Mouse (Mus musculus) left cerebral cortex, postnatal 25 days (tissue): ENCODE results near the gene Rgs3. TPM values are rescaled to one million over a fixed set of nuclear protein-coding genes. Genes with fewer than 3 reads are reported as not detected.
A peak's percentile ranks its signal among the peaks of the same experiment; 100 is the strongest.

Experiments used
- DNase-seq, 2 experiments: peaks; one replicate each; pipeline ENCODE4 v3.0.0; 2022; ENCODE audit warnings: low spot score in 2 of 2, mixed read lengths in 1 of 2
- intact Hi-C: fragments of 180-260 bp; cut with DNase I; formaldehyde crosslinking; loops from one replicate; pipeline ENCODE4 v1.15.1; 2025
- total RNA-seq, 2 experiments: library from RNA; stranded (reverse); gene quantifications; 2 replicates each; pipeline ENCODE4 v1.2.3; 2021

Gene Rgs3
- total RNA-seq, 2 experiments from 2014 or later, result 24.1 to 27.4 TPM

GRCm38 (mm10) chr4:62594442-62594841, 34.8 kb downstream of the Rgs3 start:
- DNase-seq, result no peak
- intact Hi-C loops, result no loop called here

GRCm38 (mm10) chr4:62596051-62596450, 36.4 kb downstream of the Rgs3 start:
- intact Hi-C loops, result no loop called here
- DNase-seq, result no peak

GRCm38 (mm10) chr4:62600549-62600948, 40.9 kb downstream of the Rgs3 start:
- intact Hi-C loops, result no loop called here
- no peak for DNase-seq

- intact Hi-C loops, result no loop called here
- no peak for DNase-seq
Measured at GRCm38 (mm10) chr4:62603607-62604006, 44.0 kb downstream of the Rgs3 start.

- no peak for DNase-seq
- intact Hi-C loops, result no loop called here
Measured at GRCm38 (mm10) chr4:62604094-62604493, 44.4 kb downstream of the Rgs3 start.

GRCm38 (mm10) chr4:62605856-62606541, 46.4 kb downstream of the Rgs3 start:
- intact Hi-C loops, result no loop called here
- DNase-seq, result no peak

- DNase-seq, result no peak
- intact Hi-C loops, result no loop called here
Measured at GRCm38 (mm10) chr4:62606542-62606882, 46.9 kb downstream of the Rgs3 start.

- intact Hi-C loops, result no loop called here
- DNase-seq, result no peak
Measured at GRCm38 (mm10) chr4:62606905-62607304, 47.3 kb downstream of the Rgs3 start.

- peak in 1 of 2 experiments; percentile 36 for DNase-seq
- intact Hi-C loops, result no loop called here
Measured at GRCm38 (mm10) chr4:62607345-62607744, 47.7 kb downstream of the Rgs3 start.

- DNase-seq, result peak in 1 of 2 experiments; percentile 67
Measured at GRCm38 (mm10) chr4:62607805-62608204, 48.2 kb downstream of the Rgs3 start.

GRCm38 (mm10) chr4:62609333-62609732, 49.7 kb downstream of the Rgs3 start:
- intact Hi-C loops, result no loop called here
- no peak for DNase-seq

More at GRCm38 (mm10) chr4:62607805-62608204, 48.2 kb downstream of the Rgs3 start:
- intact Hi-C loops, result no loop called here

GRCm38 (mm10) chr4:62610142-62610675, 50.6 kb downstream of the Rgs3 start:
- DNase-seq, result no peak

GRCm38 (mm10) chr4:62612601-62613501, 53.2 kb downstream of the Rgs3 start:
- intact Hi-C loops, result no loop called here
- peak; percentile 71 to 91 for DNase-seq

More at GRCm38 (mm10) chr4:62610142-62610675, 50.6 kb downstream of the Rgs3 start:
- intact Hi-C loops, result no loop called here

- intact Hi-C loops, result no loop called here
- DNase-seq, result no peak
Measured at GRCm38 (mm10) chr4:62613646-62614365, 54.2 kb downstream of the Rgs3 start.

GRCm38 (mm10) chr4:62617856-62618440, 58.3 kb downstream of the Rgs3 start:
- intact Hi-C loops, result no loop called here
- no peak for DNase-seq

- peak in 1 of 2 experiments; percentile 29 for DNase-seq
Measured at GRCm38 (mm10) chr4:62619232-62619964, 59.8 kb downstream of the Rgs3 start.

GRCm38 (mm10) chr4:62619965-62620244, 60.3 kb downstream of the Rgs3 start:
- intact Hi-C loops, result no loop called here
- DNase-seq, result no peak

More at GRCm38 (mm10) chr4:62619232-62619964, 59.8 kb downstream of the Rgs3 start:
- intact Hi-C loops, result no loop called here

- intact Hi-C loops, result no loop called here
- no peak for DNase-seq
Measured at GRCm38 (mm10) chr4:62621151-62621550, 61.5 kb downstream of the Rgs3 start.
